Mouse (Mus musculus) limb, embryonic 11.5 days (tissue): Measurements from ENCODE around the gene Cplx2. TPM values are rescaled to one million over a fixed set of nuclear protein-coding genes. Genes with fewer than 3 reads are reported as not detected.
A peak's percentile ranks its signal among the peaks of the same experiment; 100 is the strongest.

Experiments used
- ATAC-seq: fragments of 200-750 bp; cut with Nextera tagmentation; 2 replicates; pipeline ENCODE4 v1.8.0; 2017; ENCODE audit warnings: low read depth; ENCODE audit not compliant: insufficient number of reproducible peaks, low FRiP score, low TSS enrichment
- DNase-seq: peaks from one replicate; pipeline ENCODE4 v3.0.0-alpha.2; 2015; ENCODE audit warnings: low spot score
- H3K27ac ChIP-seq: fragments of 300-500 bp; sonication (generic); replicated peaks from 2 replicates; pipeline ENCODE4 v1.5.1; 2014; ENCODE audit warnings: low read depth, mild to moderate bottlenecking, low read length
- H3K27me3 ChIP-seq: fragments of 300-500 bp; sonication (generic); 2 replicates; pipeline ENCODE4 v1.6.1; 2014; ENCODE audit warnings: mild to moderate bottlenecking, low read length, mixed read lengths; ENCODE audit not compliant: control insufficient read depth, insufficient read depth
- H3K36me3 ChIP-seq: fragments of 300-500 bp; sonication (generic); 2 replicates; pipeline ENCODE4 v1.6.1; 2014; ENCODE audit warnings: mild to moderate bottlenecking, low read length, moderate library complexity, mixed read lengths; ENCODE audit not compliant: control insufficient read depth, insufficient read depth
- H3K4me1 ChIP-seq: fragments of 300-500 bp; sonication (generic); 2 replicates; pipeline ENCODE4 v1.6.1; 2014; ENCODE audit warnings: low read length, mixed read lengths; ENCODE audit not compliant: control insufficient read depth, insufficient read depth
- H3K4me2 ChIP-seq: fragments of 300-500 bp; sonication (generic); 2 replicates; pipeline ENCODE4 v1.6.1; 2014; ENCODE audit warnings: low read depth, mild to moderate bottlenecking, moderate library complexity; ENCODE audit not compliant: severe bottlenecking
- H3K4me3 ChIP-seq: fragments of 300-500 bp; sonication (generic); 2 replicates; pipeline ENCODE4 v1.5.1; 2014; ENCODE audit warnings: low read depth, low read length
- H3K9ac ChIP-seq: fragments of 300-500 bp; sonication (generic); 2 replicates; pipeline ENCODE4 v1.6.1; 2014; ENCODE audit warnings: mild to moderate bottlenecking, low read length
- H3K9me3 ChIP-seq: fragments of 300-500 bp; sonication (generic); 2 replicates; pipeline ENCODE4 v1.6.1; 2016; ENCODE audit warnings: low read length; ENCODE audit not compliant: control insufficient read depth
- WGBS: fragments of 180-500 bp; shearing (Covaris S2); extraction: QIAGEN DNeasy Blood & Tissue Kit; methylation state at CpG from one replicate; pipeline ENCODE4 v1.1.7; 2014; 5-methylcytosine and 5-hydroxymethylcytosine counted together
- polyA plus RNA-seq: library from polyadenylated mRNA; unstranded; fragments of >200 nt; fragmentation: Nextera tagmentation; extraction: Ambion mirVana; gene quantifications from 2 replicates; pipeline ENCODE4 v1.2.1, GENCODE M21; 2014

The Cplx2 gene
- polyA plus RNA-seq, 1 experiment from 2014 or later: 3.4 TPM

DNA sequence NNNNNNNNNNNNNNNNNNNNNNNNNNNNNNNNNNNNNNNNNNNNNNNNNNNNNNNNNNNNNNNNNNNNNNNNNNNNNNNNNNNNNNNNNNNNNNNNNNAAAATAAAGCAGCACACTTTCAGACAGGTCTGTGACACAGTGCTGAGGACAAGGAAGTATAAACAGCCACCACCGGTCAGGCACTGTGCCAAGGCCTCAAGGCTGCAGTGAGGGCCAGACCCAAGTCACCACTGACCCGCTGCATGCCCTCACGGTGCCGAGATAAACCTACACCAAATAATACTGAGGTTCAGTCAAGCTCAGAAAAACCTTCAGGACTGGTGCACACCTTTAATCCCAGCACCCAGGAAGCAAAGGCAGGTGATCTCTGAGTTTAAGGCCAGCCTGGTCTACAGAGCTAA lies 13.7 kb upstream of the Cplx2 start:
- no peak overlapping the region for H3K27ac ChIP-seq
- 79% methylated on average over 4 of the region's 4 CpGs for WGBS
- no peaks in the 10 kb centered on the region for H3K9me3 ChIP-seq
- no peak overlapping the region for H3K4me3 ChIP-seq
- no peaks in the 10 kb centered on the region for H3K27me3 ChIP-seq
- no peaks in the 10 kb centered on the region for H3K4me1 ChIP-seq
- no peak overlapping the region for H3K9ac ChIP-seq
- ATAC-seq (no peak), DNase-seq (no peak)
- no peak overlapping the region for H3K4me2 ChIP-seq
- no peaks in the 10 kb centered on the region for H3K36me3 ChIP-seq

DNA sequence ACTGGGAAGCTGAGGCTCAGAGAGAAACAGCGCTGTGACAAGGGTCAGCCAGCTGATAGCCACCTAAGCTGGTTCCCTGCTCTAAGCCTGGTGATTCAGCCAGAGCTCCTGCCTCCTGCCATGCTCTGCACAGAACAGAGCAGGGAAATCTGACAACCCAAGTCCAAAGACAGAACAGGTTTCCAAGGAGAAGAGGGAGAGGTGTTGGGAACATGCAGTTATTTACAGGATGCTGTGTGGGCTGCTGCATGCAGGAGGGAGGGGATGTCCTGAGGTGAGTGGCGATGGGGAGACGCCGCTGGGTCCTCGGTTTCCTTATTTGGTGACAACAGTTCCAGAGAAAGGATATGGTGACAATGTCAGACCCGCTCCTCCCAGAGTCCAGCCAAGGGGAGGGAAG lies 12.0 kb upstream of the Cplx2 start:
- WGBS: 86% methylated on average over 6 of the region's 6 CpGs
- no peaks in the 10 kb centered on the region for H3K36me3 ChIP-seq
- no peak overlapping the region for H3K4me2 ChIP-seq
- no peak overlapping the region for H3K4me3 ChIP-seq
- ATAC-seq: no peak
- no peak overlapping the region for H3K9ac ChIP-seq
- DNase-seq: no peak
- no peaks in the 10 kb centered on the region for H3K9me3 ChIP-seq
- H3K27ac ChIP-seq: no peak overlapping the region
- no peaks in the 10 kb centered on the region for H3K27me3 ChIP-seq
- no peaks in the 10 kb centered on the region for H3K4me1 ChIP-seq

GRCm38 (mm10) chr13:54364686-54365085 lies 6.5 kb upstream of the Cplx2 start:
- no peaks in the 10 kb centered on the region for H3K4me1 ChIP-seq
- no peak overlapping the region for H3K4me3 ChIP-seq
- no peaks in the 10 kb centered on the region; the same call in 1 of the 2 replicates for H3K27me3 ChIP-seq
- no peaks in the 10 kb centered on the region for H3K9me3 ChIP-seq
- ATAC-seq (no peak), DNase-seq (no peak)
- H3K27ac ChIP-seq: no peak overlapping the region
- WGBS: 77% methylated on average over 7 of the region's 7 CpGs
- H3K36me3 ChIP-seq: no peaks in the 10 kb centered on the region
- no peak overlapping the region for H3K4me2 ChIP-seq
- H3K9ac ChIP-seq: no peak overlapping the region

- DNase-seq: no peak
- Histone ChIP-seq H3K27ac (no peak overlapping the region), H3K36me3 (no peaks in the 10 kb centered on the region), H3K4me3 (no peak overlapping the region), H3K9me3 (no peaks in the 10 kb centered on the region), H3K27me3 (peaks cover 8% of the 10 kb centered on the region; the same call in 1 of the 2 replicates), H3K4me1 (peaks cover 10% of the 10 kb centered on the region; the same call in 1 of the 2 replicates), H3K4me2 (no peak overlapping the region), H3K9ac (no peak overlapping the region)
- no peak for ATAC-seq
- WGBS: 79% methylated on average over 6 of the region's 6 CpGs
These were observed 3.4 kb upstream of the Cplx2 start for GRCm38 (mm10) chr13:54367758-54368157.

DNA sequence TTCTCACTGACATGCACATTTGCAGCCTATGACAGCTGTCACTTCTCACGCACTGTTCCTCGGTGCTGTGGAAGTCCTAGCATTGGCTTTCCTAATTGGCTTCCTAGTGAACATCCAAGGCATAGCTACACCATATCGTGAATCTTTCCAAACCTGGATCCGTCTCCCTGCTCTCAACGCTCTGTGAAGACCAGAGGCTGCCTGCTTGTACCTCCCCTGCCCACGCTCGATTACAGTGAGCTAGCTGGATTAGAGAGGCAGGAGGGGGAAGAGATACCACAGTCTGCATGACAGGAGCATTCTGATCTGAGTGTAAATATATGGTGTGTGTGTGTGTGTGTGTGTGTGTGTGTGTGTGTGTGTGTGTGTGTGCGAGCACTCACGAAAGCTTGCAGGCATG lies 3.0 kb upstream of the Cplx2 start:
- DNase-seq (no peak), ATAC-seq (no peak)
- 77% methylated on average over 9 of the region's 9 CpGs for WGBS
- Histone ChIP-seq H3K4me2 (no peak overlapping the region), H3K9me3 (no peaks in the 10 kb centered on the region), H3K27ac (no peak overlapping the region), H3K27me3 (peaks cover 8% of the 10 kb centered on the region; the same call in 1 of the 2 replicates), H3K9ac (no peak overlapping the region), H3K4me1 (peaks cover 10% of the 10 kb centered on the region; the same call in 1 of the 2 replicates), H3K4me3 (no peak overlapping the region), H3K36me3 (no peaks in the 10 kb centered on the region)

- peak; percentile 97 for DNase-seq
- peak; percentile 81 for ATAC-seq
- peaks cover 8% of the 10 kb centered on the region; the same call in 1 of the 2 replicates for H3K27me3 ChIP-seq
- WGBS: under 1% methylated on average over 53 of the region's 59 CpGs
- no peaks in the 10 kb centered on the region for H3K9me3 ChIP-seq
- no peak overlapping the region for H3K27ac ChIP-seq
- H3K36me3 ChIP-seq: no peaks in the 10 kb centered on the region
- peak overlapping the region; percentile 44 for H3K4me2 ChIP-seq
- no peak overlapping the region for H3K9ac ChIP-seq
- H3K4me3 ChIP-seq: peak overlapping the region; percentile 14
- H3K4me1 ChIP-seq: peaks cover 10% of the 10 kb centered on the region; the same call in 1 of the 2 replicates
These were observed 510 bp downstream of the Cplx2 start for GRCm38 (mm10) chr13:54371387-54372330.

DNA sequence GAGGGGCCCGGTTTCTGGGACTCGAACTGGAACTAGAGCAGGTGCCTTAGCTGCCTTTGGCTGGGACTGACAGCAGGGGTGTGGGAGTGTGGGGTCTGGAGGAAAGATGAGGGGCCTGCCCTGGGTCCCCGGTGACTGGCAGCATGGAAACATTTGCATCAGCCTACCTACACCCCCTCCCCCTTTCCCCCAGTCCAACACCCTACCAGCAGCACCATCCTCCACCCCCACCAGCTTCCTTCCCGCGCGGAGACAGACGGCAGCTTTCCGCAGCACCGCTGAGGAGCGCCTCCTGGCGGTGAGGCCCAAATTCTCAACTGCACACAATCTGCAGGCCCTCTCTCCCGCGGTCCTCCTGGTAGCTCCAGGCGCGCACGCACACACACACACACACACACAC lies 1.5 kb downstream of the Cplx2 start:
- H3K4me3 ChIP-seq: no peak overlapping the region
- H3K4me2 ChIP-seq: no peak overlapping the region
- WGBS: 2% methylated on average over 16 of the region's 16 CpGs
- DNase-seq (peak; percentile 80), ATAC-seq (0 out of 2 replicates have a peak, but pooled peaks have one; percentile 33)
- no peaks in the 10 kb centered on the region for H3K9me3 ChIP-seq
- peaks cover 10% of the 10 kb centered on the region; the same call in 1 of the 2 replicates for H3K4me1 ChIP-seq
- H3K27ac ChIP-seq: no peak overlapping the region
- no peaks in the 10 kb centered on the region for H3K36me3 ChIP-seq
- H3K9ac ChIP-seq: no peak overlapping the region
- H3K27me3 ChIP-seq: peaks cover 8% of the 10 kb centered on the region; the same call in 1 of the 2 replicates

DNA sequence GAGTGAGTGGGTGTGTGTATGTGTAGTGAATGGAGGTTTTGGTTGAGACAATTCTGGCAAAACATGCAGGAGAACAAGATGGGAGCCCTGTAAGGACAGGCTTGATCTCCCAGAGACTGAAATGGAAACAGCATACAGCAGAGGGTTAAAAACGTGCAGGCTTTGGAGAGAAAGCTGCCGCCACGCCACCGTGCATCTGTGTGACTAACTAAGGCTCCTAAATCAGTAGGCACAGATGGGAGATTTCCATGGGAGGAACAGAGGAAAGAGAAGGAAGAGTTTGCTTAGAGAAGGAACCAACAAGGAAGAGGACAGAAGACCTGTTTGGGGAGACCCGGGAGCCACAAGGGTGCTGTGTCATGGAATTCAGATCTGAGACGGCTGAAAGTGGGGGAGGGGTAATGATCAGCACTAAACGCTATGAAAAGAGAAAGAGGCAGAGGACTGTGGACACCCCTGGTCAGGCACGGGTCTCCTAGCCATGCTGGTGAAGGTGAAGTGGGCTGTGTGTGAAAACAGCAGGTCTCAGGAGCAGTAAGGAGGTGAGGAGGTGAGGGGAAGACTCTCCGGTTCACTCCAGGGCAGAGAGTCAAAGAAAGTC lies 3.1 kb downstream of the Cplx2 start:
- H3K4me2 ChIP-seq: no peak overlapping the region

More for the DNA sequence above, 3.1 kb downstream of the Cplx2 start:
- no peak for ATAC-seq
- WGBS: 48% methylated on average over 9 of the region's 9 CpGs
- Histone ChIP-seq H3K9ac (no peak overlapping the region), H3K27me3 (peaks cover 8% of the 10 kb centered on the region; the same call in 1 of the 2 replicates), H3K27ac (no peak overlapping the region), H3K36me3 (no peaks in the 10 kb centered on the region), H3K4me3 (no peak overlapping the region), H3K4me1 (peaks cover 10% of the 10 kb centered on the region; the same call in 1 of the 2 replicates), H3K9me3 (no peaks in the 10 kb centered on the region)
- no peak for DNase-seq
